Comparison of ENCODE assay signal across 17 mouse cellular contexts in the genomic region with DNA sequence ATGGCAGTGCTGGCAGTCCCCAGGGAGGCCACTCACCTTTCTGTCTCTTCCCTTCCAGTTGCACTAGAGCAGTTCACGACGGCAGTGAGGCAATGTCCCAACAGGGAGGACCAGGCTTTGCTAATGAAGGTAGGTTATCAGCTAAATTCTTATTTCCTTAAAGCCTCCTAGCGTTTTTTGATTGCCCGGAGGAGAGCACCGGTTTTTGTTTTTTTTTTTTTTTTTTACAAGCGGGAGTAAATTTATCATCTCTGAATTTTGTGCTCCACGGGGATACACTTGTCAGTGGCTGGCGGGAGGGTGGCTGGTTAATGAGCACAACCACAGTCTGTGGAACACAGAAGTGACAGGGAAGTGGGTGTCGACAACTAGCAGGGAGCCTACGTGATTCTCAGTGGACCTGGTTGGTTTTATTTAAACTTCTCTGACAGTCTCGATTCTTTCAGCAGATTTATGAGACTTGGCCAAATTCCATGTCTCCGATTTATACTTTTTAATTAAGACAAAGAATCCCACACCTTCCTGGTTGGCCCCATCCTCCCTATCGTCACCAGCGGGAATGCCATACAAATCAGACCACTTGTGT. TPM values are rescaled to one million over a fixed set of nuclear protein-coding genes. Genes with fewer than 3 reads are reported as not detected.
A peak's percentile ranks its signal among the peaks of the same experiment; 100 is the strongest.
DNase-seq lines count a peak whose midpoint lies in the region; ATAC-seq and TF ChIP-seq lines count a peak whose summit lies in the region.
"Had no signal": no experiment of that assay in that cellular context is flagged by ENCODE, and none has a peak within 500 bp of the region (broad histone marks: within the 10 kb centered on the region; RNA-seq: fewer than 3 reads in every experiment).

No protein-coding gene starts in this region.

- H3K9me3 ChIP-seq in heart, embryonic 15.5 days (replicated peaks): no peaks in the 10 kb centered on the region
- no peaks in the 10 kb centered on the region for H3K9me3 ChIP-seq in limb, embryonic 14.5 days (ENCODE audit: control insufficient read depth, low read length)
- H3K9me3 ChIP-seq: forebrain, embryonic 13.5 days; limb, embryonic 15.5 days; midbrain, embryonic 15.5 days had no signal

- H3K27ac ChIP-seq in heart, embryonic 15.5 days: no peak overlapping the region
- H3K27ac ChIP-seq in limb, embryonic 14.5 days (replicated peaks; ENCODE audit: low read depth, low read length): no peak overlapping the region
- H3K27ac ChIP-seq: forebrain, embryonic 13.5 days; hindbrain, embryonic 14.5 days; limb, embryonic 15.5 days; midbrain, embryonic 15.5 days had no signal

- TF ChIP-seq POLR2A in limb, embryonic 14.5 days (IDR thresholded peaks at IDR 0.05; ENCODE audit: borderline replicate concordance, extremely low read depth, insufficient read depth, insufficient read length): no peak

- no peak for DNase-seq in heart, adult 9 months (ENCODE audit: low spot score in 2 of 2)
- peak; percentile 21 to 68 for DNase-seq in left cerebral cortex, postnatal 25 days (ENCODE audit: low spot score in 2 of 2)
- no peak for DNase-seq in left cerebral cortex, postnatal 36 days (ENCODE audit: low spot score in 2 of 2)
- DNase-seq in brain, adult 2 months (ENCODE audit: low read depth, low spot score): peak; percentile 59
- peak; percentile 16 for DNase-seq in limb, embryonic 14.5 days (ENCODE audit: low spot score)
- no peak for DNase-seq in urinary bladder, postnatal 4 days (ENCODE audit: low spot score in 2 of 2)
- DNase-seq: cerebellum, postnatal 10 days; gastrocnemius, postnatal 10 days; liver, postnatal 0 days; lung, postnatal 36 days had no signal

- no peak overlapping the region for H3K4me3 ChIP-seq in heart, embryonic 15.5 days
- H3K4me3 ChIP-seq in limb, embryonic 14.5 days (replicated peaks; ENCODE audit: low read length): no peak overlapping the region
- H3K4me3 ChIP-seq: forebrain, embryonic 13.5 days; limb, embryonic 15.5 days; midbrain, embryonic 15.5 days had no signal

- no peaks in the 10 kb centered on the region for H3K27me3 ChIP-seq in heart, embryonic 15.5 days
- H3K27me3 ChIP-seq in limb, embryonic 14.5 days (ENCODE audit: control insufficient read depth, insufficient read depth, low read length): no peaks in the 10 kb centered on the region
- H3K27me3 ChIP-seq: forebrain, embryonic 13.5 days; limb, embryonic 15.5 days; midbrain, embryonic 15.5 days had no signal

- no peak overlapping the region for H3K9ac ChIP-seq in heart, embryonic 15.5 days
- no peak overlapping the region for H3K9ac ChIP-seq in limb, embryonic 14.5 days (ENCODE audit: low read depth, low read length, severe bottlenecking)
- H3K9ac ChIP-seq: forebrain, embryonic 13.5 days; hindbrain, embryonic 14.5 days; limb, embryonic 15.5 days; liver, postnatal 0 days; midbrain, embryonic 15.5 days had no signal

- WGBS in heart, embryonic 15.5 days: 29% methylated on average over 14 of the region's 14 CpGs
- WGBS in limb, embryonic 14.5 days: 35% methylated on average over 14 of the region's 14 CpGs

- intact Hi-C loops in left cerebral cortex, postnatal 25 days (cut with DNase I): no loop called here
- intact Hi-C loops in left cerebral cortex, postnatal 36 days (cut with DNase I): no loop called here

- peaks cover 24% of the 10 kb centered on the region for H3K4me1 ChIP-seq in heart, embryonic 15.5 days (replicated peaks)
- 0 out of 2 replicates have a peak, but pooled peaks cover 3% of the 10 kb centered on the region for H3K4me1 ChIP-seq in limb, embryonic 14.5 days (ENCODE audit: control insufficient read depth, insufficient read depth, low read length)
- H3K4me1 ChIP-seq: limb, embryonic 15.5 days; midbrain, embryonic 15.5 days had no signal

- H3K36me3 ChIP-seq in heart, embryonic 15.5 days: no peaks in the 10 kb centered on the region
- H3K36me3 ChIP-seq in limb, embryonic 14.5 days (ENCODE audit: control insufficient read depth, insufficient read depth, low read length): no peaks in the 10 kb centered on the region
- H3K36me3 ChIP-seq: limb, embryonic 15.5 days; midbrain, embryonic 15.5 days had no signal

- peak overlapping the region; percentile 23 for H3K4me2 ChIP-seq in heart, embryonic 15.5 days
- no peak overlapping the region; the same call in 1 of the 2 replicates for H3K4me2 ChIP-seq in limb, embryonic 14.5 days (replicated peaks; ENCODE audit: low read depth, low read length, severe bottlenecking)
- H3K4me2 ChIP-seq: forebrain, embryonic 13.5 days; hindbrain, embryonic 14.5 days; limb, embryonic 15.5 days; midbrain, embryonic 15.5 days had no signal

- no peak for ATAC-seq in heart, embryonic 15.5 days (replicated peaks; ENCODE audit: insufficient number of reproducible peaks, insufficient read depth, low FRiP score, low read depth)
- no peak for ATAC-seq in limb, embryonic 14.5 days (ENCODE audit: low FRiP score, low read depth)
- ATAC-seq: forebrain, embryonic 13.5 days; intestine, postnatal 0 days; liver, postnatal 0 days; midbrain, embryonic 15.5 days; Patski had no signal

RNA-seq across cellular contexts. Expression of gene Bcl2l11, which starts 39.4 kb away (rescaled TPM):
- 21.0 and 21.4 TPM in 2 replicates for polyA plus RNA-seq in heart, embryonic 15.5 days (2015; fragmentation: Nextera tagmentation; extraction: Ambion mirVana)
- total RNA-seq in left cerebral cortex, postnatal 25 days (2021): 1 to 10 TPM; 6.3 to 9.4 TPM
- total RNA-seq in left cerebral cortex, postnatal 36 days (2021): 1 to 10 TPM; 6.2 to 7.1 TPM
- polyA plus RNA-seq in limb, embryonic 14.5 days (2012; rRNA removed): 30.5 and 34.6 TPM in 2 replicates
- 18.3 and 22.7 TPM in 2 replicates for polyA plus RNA-seq in limb, embryonic 14.5 days (2014; fragmentation: Nextera tagmentation; extraction: Ambion mirVana)

Comparison
In these comparisons a context has a peak if more than half of its experiments do, and no peak if none do; other contexts are left out.
1. DNase-seq: peak in left cerebral cortex, postnatal 25 days (2 of 2), brain, adult 2 months (single experiment) and limb, embryonic 14.5 days (single experiment); none in heart, adult 9 months (0 of 2), left cerebral cortex, postnatal 36 days (0 of 2) and urinary bladder, postnatal 4 days (0 of 2).